Mouse (Mus musculus) hematopoietic stem cell, adult 5-6 weeks (primary cell): ENCODE data around the gene Sectm1b. TPM values are rescaled to one million over a fixed set of nuclear protein-coding genes. Genes with fewer than 3 reads are reported as not detected.
"Not testable (repeated sequence)": the region's sequence is repeated elsewhere in the genome, so short reads cannot be mapped to it uniquely, and the experiment has no call there.

ENCODE experiments used
- ATAC-seq, 2 experiments: fragments of 125-278 bp in 1 of 2; replicated peaks in 1 of 2; 2 replicates each; pipeline ENCODE4 v1.8.0; 2016 to 2017; ENCODE audit warnings: inconsistent platforms in 2 of 2, mild to moderate bottlenecking in 2 of 2, moderate number of reproducible peaks in 2 of 2, low read depth in 1 of 2, moderate TSS enrichment in 1 of 2; ENCODE audit not compliant: low FRiP score in 2 of 2, poor library complexity in 2 of 2, severe bottlenecking in 2 of 2, insufficient read depth in 1 of 2, low TSS enrichment in 1 of 2
- total RNA-seq: library from RNA; stranded (forward); fragments of 172-1452, 232-1000 nt; gene quantifications from 2 replicates; pipeline ENCODE4 v1.2.3, GENCODE M21; 2017

Sectm1b gene
- total RNA-seq, 1 experiment from 2014 or later, result not detected

DNA sequence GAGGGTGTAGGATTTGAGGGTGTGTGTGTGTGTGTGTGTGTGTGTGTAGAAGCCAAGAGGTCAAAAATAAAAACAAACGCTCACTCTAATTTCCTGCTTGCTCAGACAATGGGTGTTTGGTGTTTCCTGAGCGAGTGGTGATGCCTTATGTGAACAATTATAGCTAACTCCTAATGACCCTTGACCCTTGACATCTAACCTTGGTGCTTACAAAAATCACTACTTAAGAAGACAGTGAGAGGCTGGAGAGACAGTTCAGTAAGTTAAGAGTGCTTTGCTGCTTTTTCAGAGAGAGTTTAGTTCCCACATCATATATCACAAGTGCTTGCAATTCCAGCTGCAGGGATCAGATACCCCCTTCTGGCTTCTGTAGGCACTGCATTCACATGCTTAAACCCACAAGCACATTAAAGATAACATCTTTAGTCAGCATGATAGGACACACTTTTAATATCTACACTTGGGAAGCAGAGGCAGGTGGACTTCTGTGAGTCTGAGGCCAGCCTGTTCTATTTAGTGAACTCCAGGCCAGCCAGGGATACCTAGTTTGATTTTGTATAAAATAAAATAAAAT lies 15.5 kb downstream of the Sectm1b start:
- no peak for ATAC-seq

DNA sequence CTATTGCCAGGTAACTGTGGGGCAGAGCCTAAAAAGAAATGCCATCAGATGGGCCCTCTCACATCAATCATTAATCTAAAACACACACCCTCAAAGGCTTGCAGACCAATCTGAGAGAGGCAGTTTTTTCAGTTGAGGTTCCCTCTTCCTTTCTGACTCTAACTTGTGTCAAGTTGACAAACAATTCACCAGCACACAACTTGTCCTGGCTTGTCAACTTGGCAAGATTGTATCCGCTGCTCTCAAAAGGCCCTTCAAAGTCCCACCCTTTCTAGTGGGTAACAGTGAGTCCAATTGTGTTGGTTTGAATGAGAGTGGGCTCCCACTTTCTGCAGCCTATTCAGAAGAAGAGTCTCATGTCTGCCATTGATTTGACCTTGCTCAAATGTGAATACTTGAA lies 18.1 kb downstream of the Sectm1b start:
- ATAC-seq, result no peak

DNA sequence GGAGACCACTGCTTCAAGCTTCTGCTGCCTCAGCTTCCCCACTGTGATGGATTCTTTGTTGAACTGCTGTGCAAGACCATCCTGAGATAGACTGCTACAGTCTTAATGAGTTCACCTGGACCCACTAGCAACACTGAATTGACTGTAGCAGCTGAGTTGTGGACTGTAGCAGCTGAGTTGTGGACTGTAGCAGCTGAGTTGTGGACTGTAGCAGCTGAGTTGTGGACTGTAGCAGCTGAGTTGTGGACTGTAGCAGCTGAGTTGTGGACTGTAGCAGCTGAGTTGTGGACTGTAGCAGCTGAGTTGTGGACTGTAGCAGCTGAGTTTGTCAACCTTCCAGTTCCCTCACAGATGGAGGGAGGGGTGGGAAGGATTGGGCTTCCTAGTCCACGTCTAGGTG lies 20.3 kb downstream of the Sectm1b start:
- ATAC-seq, result not testable (repeated sequence)

DNA sequence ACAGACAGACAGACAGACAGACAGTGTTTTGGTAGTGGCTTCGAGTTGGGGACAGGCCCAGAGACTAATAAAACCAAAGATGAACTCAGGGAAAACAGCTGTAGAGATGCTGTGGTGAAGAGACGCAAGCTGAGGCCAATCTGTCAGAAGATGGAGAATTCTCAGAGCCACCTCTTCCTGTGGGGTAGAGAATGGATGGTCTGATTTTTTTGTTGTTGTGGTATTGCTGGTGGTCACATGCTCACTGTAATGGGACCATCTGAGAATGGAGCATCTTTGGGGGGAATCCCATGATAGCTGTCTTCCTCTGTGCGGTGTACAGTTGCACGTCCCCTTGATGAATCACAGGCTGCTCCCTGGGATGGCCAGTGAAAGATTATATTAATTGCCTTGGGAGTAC lies 20.9 kb downstream of the Sectm1b start:
- no peak for ATAC-seq

DNA sequence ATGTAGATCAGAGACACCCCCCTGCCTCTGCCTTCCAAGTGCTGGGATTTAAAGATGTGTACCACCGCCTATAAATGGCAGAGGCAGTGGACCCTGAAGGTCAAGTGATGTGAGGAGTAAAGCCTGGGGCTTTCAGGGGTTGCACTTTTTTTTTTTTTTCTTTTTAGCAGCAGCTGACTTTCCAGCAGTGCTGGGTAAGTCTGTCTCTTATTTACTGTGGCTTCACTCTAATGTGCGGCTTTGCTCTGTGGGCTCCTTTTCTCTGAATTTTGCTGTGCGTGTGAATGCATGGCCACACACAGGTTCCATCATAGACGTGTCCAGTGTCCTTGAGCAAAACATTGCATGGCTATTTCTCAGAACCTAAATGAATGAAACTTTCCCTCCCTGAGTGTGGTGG lies 21.7 kb downstream of the Sectm1b start:
- ATAC-seq, result no peak

DNA sequence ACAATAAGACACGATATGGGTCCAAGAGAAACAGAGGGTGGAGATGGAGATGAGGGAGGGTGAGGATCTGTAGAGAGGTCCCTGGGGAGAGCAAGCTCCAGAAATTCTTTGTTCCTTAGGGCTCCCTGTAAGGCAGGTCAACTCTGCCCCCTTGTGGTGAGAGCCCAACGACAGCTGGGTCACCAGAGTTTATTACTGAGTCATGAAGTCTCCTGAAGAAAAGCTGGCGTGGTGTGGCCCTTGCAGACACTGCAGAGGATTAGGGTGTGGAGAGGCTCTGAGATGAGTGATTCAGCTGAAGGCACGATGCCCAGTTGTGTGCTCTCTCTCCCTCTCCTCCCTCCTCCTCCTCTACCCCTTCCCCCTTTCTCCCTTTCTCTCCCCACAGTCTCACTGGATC lies 22.2 kb downstream of the Sectm1b start:
- ATAC-seq, result peak; percentile 61 to 66; a peak in 3 of 4 replicates

DNA sequence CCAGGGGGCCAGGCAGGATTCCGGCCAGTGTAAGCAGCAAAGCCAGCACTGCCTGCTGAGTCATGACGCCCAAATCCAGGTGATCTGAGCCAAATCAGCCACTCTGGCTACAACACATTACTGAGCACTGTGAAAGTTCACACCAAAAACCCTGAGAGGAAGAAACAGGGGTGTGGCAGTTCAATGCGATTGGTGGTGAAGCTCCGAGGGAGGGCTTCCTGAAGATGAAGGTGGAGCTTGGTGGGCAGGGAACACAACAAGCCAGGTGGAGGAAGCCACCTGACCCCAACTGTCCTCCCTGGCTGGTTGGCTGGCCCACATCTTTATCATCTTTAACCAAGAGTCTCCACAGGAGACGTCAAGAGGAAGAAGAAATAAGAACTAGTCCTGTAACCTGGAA lies 24.1 kb downstream of the Sectm1b start, which contains the start of gene Cd7:
Cd7 (minus strand) TSS at position 117 of the 400 bp plus-strand sequence.
- ATAC-seq, result no peak

DNA sequence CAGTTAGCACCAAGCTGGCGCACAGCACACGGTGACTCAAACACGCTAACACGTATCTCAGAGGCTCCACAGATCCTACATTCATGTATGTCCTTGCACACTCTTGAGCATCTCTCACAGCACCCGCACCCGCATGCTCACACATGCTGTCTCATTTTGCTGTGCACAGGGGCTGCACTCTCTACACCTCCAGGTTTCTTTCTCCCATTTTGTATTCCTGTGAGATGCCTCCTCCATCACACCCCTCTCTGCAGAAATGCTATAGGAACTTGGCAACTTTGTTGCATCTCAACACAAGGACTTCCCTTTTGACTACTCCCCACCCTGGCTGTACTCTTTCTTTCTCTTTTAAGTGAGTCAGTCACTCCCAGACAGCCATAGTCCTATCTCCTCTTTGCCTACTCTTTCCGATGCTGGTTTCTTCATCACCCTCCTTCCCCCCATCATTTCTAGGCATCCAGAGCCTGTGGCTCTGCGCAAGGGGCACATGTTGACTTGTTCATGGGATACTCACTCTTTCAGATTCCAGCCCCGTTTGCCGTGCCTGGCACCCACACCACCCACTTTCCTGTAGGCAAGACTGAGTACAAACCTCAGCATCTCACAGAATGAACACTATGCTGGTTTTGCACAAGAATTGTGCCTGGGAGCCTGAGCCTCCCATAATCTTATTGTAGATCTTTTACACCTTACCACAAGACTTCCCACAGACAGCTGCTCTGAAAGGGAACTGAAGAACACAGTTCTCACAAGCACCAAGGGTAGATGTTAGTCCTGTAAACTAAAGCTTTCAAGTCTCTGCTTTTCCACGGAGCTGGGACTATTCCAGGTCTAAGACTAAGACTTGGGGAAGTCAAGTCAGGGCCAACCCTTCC lies 24.8 kb downstream of the Sectm1b start:
- peak; percentile 41 to 65; a peak in 2 of 4 replicates for ATAC-seq

DNA sequence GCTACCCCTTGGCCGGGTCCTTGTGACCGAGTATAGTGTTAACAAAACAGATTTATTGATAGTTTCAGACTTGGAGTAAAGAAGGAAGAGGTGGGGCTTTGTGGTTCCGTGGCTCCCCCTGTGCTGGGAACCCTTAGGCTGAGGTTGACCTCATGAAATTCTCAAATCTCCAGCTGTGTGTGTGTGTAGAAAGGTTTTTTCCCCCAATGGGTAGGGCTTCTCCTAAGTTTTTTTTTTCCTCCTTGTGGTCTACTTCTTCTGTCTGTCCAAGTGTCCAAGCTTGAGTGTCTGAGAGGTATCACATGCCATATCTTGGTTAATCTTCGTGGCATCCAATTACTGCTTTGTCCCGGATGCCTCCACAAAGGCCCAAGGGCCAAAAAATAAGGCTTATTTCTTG lies 30.3 kb downstream of the Sectm1b start:
- ATAC-seq, result no peak; a peak in 1 of 4 replicates

DNA sequence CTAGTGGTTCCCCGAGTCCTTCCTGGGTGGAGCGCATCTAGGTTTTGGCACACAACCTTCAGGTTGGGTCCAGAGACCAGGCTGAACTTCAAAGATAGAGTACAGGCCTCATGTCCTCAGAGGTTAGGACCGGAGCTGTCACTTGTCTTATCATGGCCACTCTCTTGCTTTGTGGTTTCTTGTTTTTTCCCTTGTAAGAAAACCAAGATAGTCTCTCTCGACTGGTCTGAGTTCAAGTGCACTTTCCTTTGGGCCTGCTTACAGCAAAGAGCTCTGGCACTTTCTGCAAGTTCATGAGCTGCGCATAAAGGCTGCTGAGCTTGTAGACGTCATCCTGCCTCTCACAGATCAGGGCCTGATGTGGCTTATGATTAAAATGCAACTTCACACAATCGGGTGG lies 36.1 kb downstream of the Sectm1b start:
- peak; percentile 29 to 46; a peak in 2 of 4 replicates for ATAC-seq

DNA sequence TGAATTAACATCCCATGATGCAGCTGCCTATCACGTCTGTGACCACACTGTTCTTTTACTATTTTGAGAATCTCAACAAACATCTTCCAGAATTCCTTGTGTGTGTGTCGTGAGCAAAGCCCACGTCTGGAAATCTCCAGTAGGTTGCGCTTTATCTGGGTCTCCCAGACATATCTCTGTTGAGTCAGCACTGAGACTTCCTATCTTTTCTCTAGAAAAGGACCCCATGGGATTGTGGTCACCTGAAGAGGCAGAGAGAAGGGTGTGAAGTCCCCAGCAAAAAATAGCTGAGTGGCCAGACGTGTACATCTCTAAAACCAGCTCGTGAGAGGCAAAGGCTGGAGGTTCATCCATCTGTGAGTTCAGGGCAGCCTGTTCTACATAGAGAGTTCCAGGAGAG lies 39.2 kb downstream of the Sectm1b start:
- no peak for ATAC-seq

DNA sequence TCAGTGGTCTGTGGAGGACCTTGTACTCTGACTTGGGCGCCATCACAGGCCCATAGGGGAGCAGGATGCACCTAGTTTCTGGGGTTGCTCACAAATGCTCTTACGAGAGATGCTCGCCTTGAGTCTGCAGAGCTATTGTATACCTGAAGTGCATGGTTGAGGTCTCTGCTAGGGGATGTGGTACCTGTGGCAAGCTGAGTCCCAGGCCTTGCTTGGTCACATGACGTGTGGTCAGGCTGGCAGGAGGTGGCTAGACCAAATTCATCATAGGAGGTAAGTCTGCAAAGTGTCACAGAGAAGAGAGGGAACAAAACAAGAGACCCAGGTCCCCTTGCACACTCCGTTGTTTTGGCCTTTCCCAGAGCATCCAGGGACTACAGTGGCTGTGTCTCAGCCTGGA lies 43.9 kb downstream of the Sectm1b start:
- no peak for ATAC-seq

DNA sequence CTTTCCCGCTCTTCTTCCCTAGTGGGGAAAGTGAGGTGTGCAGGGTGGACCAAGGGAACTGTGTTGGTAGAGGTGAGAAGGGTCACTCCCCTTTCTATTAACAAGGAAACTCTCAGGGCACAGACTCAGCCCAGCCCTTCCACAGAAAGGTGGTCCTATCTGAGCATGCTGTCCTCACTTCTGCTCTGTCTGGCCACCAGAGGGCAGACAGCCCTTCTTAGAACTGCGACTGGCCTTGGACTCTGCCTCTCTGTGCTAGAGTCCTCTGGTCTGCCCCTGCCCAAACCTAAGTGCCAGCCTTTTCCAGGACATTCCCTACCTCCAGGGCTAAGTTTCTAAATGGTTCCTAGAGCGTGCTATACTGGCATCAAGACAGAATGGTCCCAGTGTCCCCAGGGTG lies 45.7 kb downstream of the Sectm1b start:
- ATAC-seq, result peak; percentile 74

DNA sequence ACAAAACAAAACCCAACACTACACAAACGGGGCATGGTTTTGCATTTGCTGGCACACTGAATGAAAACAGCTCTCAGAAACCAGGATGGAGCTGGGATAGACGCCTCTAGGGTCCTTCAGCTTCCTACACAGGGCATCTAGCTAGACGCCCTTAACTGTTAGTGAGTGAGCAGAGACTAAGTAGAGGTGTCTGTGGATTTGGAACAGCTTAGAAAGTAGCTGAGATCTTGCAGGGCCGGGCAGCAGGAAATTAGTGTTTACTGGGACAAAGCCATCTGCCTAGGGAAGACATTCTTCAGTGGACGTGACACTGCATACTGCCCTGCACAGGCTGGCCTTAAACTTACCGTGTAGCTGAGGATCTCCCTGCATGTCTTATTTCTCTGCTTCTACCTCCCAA lies 47.9 kb downstream of the Sectm1b start:
- ATAC-seq, result no peak

DNA sequence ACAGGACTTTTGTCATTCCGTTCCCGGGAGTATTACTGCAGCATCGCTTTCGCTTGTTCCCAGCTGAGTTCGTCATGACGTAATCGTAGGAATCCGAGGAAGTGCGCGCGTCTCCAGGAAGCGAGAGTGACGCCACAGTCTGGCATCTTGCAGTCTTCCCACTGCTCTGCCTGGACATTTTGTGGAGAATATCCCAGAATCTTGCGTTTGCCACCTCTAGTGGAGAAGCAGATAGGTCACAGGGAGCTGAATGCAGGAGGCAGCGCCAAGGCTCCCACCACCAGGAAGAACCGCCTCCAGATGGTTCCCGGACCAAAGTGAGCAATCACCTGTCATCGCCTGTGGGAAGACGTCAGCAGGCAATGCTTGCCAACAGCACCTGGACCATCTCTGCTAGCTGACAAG lies 48.5 kb downstream of the Sectm1b start:
- ATAC-seq, result no peak

DNA sequence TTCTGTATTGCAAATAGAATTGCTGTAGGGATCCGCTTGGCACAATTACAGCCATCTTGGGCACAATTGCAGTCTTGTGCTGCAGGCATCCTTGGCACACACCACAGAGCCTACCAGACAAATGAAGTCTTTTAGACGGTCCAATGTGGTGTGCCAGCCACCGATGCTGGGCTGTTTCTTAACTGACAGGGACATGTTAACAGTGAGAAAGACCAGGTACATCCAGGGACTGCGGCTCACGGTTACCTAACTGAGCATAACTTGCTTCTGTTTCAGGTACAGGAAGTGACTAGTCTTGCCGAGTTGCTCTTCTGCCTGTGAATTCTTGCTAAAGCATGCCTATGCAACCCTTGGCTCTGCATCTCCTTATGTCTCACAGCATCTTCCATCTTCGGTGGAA lies 49.7 kb downstream of the Sectm1b start:
- no peak for ATAC-seq

DNA sequence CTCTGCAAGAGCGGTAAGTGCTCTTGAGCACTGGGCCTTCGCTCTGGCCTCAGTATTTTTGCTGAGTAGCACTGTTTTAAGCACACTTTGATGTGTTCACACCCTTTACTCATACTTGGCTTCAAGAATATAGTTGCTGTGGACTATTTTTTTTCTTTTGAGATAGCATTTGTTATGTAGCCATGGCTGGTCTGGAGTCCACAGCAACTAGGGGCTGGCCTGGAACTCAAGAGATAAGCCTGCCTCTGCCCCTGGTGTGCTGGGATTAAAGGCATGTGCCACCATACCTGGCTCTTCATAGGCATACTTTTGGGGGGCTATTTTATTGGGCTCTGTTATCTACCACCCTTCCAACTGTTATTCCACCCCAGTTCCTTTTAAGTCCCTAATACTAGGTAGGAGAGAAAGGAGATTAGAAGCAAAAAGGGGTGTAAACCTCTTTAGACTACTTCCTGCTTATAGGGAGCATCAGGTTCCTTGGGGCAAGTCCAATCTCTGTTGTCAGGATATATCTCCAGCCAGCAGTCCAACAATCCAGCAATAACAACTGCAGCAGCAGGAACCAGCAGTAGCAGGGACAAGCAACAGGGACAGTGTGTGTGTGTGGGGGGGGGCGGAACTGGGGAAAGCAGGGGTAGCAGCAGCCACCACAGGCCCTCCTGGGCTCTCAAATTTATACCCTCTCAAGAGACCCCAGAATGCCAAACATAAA lies 53.2 kb downstream of the Sectm1b start:
- ATAC-seq, result no peak

DNA sequence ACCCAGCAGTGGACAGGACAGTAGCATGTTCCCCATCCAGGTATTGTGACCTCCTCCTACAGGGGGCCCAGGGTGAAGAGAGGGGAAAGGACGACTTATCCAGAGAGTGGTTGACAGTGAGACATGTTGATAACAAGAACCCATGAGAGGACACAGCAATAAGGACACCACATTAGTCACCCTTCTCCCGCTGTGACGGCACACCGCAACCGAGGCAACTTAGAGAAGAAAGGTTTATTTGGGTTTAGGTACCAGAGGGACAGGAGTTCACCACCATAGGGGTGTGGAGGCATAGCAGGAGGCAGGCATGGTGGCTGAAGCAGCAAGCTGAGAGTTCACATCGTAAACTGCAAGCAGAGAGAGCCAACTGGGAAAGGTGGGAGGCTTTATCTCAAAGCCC lies 57.2 kb downstream of the Sectm1b start:
- ATAC-seq, result no peak
